Mouse (Mus musculus) adrenal gland, postnatal 4 days (tissue): Measurements from ENCODE around the gene Erbb2. TPM values are rescaled to one million over a fixed set of nuclear protein-coding genes. Genes with fewer than 3 reads are reported as not detected.

Experiments
- DNase-seq, 2 experiments: peaks; one replicate each; pipeline ENCODE4 v3.0.0; 2021 to 2022; ENCODE audit warnings: low spot score in 2 of 2, mixed read lengths in 2 of 2
- total RNA-seq, 2 experiments: library from RNA; stranded (reverse); gene quantifications; 2 replicates each; pipeline ENCODE4 v1.2.3; 2021

Erbb2 gene
- total RNA-seq, 2 experiments from 2014 or later = 10.8 to 19.4 TPM

GRCm38 (mm10) chr11:98455484-98455883 lies 43.2 kb downstream of the Erbb2 start:
- DNase-seq = no peak

DNA sequence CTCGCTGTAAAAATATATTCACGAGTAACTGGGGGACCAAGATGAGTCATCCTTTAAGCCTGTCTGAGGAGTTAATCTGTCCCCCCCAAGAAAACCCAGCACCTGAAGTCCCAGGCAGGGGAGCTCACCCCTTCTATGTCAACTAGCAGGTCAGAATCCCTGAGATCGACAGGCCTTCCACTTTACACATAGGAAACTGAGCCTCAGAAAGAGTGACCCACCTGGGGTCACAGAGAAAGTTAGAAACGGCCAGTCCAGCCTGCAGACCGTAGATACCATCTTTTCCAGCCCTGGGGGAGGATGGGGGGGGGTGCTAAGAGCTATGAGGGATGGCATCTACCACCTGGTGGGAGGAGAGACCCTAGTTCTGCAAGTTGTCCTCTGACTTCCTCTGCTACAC lies 44.3 kb downstream of the Erbb2 start:
- no peak for DNase-seq

GRCm38 (mm10) chr11:98456945-98457344 lies 44.7 kb downstream of the Erbb2 start:
- no peak for DNase-seq

GRCm38 (mm10) chr11:98457367-98458120 lies 45.3 kb downstream of the Erbb2 start:
- peak; percentile 65 to 74 for DNase-seq

DNA sequence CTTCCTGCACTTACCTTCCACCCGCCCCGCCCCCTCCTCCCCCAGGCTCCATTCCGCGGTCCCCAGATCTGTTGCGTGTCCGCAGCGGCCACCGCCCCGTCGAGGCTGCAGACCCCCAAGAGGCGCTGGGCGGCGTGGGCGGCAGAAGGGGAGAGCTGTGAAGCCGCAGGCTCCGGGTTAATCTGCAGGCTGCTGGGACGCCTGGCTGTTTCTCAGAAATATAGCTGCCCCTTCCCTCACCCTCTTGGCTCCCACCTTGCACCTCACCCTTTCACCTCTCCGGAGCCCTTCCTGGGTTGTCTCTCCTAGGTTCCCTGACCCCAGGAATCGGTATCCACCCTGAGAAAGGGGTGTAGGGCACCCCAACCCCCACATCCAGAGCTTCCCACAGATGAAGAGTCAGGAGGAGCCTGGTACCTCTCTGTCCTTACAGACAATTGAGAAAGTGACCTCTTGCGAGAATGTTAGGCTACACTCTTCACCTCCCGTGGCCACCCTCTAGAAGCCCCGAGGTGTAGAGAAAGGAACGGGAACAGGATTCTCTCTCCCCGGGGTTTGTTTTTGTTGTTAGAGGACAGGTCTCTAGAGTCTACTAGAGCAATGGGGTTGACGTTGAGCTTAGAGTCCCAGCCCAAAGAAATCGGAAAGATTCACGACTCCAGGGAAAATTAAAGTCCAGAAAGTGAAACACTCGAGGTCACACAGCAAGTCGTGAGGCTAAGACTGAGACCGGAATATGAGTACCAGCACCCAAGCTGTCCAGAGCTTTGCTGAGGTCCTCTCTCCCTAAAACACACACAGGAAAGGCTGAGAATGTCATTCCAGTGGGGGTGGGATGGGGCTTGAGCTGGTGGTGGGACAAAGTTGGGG lies 46.1 kb downstream of the Erbb2 start:
- DNase-seq = no peak

- DNase-seq = no peak
Observed at GRCm38 (mm10) chr11:98459071-98459741, 46.9 kb downstream of the Erbb2 start.

DNA sequence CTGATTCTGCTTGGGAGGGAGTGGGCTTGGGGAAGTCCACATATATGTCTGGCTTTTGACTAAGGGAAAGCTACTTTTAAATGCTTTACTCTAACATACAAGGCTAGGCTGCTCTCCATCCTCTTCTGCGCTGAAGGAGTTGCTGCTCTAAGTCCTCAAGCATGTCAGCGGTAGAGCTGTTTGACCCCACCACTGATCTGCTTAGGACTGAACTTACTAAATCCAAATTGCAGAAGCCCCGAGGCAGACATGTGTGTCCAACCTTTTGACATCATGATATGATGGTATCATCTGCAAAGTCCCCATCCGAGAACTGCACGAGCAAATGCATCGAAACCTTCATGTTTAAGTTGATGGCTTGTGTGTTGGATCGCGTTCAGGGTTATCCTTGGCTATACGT lies 47.6 kb downstream of the Erbb2 start:
- no peak for DNase-seq

GRCm38 (mm10) chr11:98461109-98461720 lies 48.9 kb downstream of the Erbb2 start:
- no peak for DNase-seq

DNA sequence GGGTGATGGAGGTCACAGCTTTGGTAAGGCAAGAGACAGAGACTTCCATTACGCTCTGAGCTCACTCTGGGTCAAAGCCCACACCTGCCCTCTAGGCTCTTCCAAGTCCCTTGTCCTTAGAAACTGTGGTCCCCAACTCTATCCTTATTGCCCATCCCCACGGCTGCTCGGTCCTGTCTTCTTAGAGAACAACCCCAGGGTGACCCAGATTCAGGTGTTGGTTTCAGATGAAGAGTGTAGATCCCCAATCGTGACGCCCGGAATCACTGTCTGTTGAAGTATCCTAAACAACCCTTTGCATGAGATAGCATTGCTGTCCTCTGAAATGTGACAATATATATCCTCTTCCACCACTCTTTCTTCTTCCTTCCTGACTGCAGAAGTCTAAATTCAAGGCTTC lies 50.0 kb downstream of the Erbb2 start:
- DNase-seq = no peak

DNA sequence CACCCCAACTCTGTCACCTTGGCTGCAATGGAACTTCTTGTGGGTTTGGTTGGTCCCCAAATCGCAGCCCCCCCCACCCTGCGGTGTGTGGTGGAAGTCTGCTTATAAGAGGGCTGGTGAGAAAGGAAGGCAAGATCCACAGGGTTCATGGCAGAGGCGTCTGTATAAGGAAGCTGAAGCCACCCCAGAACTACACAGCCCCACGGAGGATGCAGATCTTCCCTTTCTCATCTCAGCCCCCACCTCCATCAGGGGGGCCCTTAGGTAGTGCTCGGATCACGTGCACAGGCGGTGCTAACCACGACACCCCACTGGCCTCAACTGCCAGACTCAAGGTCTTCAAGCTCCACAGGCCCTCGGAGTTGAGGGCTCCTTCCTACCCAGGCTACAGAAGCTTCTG lies 51.6 kb downstream of the Erbb2 start:
- DNase-seq = no peak

GRCm38 (mm10) chr11:98464516-98464915 lies 52.2 kb downstream of the Erbb2 start:
- no peak for DNase-seq

DNA sequence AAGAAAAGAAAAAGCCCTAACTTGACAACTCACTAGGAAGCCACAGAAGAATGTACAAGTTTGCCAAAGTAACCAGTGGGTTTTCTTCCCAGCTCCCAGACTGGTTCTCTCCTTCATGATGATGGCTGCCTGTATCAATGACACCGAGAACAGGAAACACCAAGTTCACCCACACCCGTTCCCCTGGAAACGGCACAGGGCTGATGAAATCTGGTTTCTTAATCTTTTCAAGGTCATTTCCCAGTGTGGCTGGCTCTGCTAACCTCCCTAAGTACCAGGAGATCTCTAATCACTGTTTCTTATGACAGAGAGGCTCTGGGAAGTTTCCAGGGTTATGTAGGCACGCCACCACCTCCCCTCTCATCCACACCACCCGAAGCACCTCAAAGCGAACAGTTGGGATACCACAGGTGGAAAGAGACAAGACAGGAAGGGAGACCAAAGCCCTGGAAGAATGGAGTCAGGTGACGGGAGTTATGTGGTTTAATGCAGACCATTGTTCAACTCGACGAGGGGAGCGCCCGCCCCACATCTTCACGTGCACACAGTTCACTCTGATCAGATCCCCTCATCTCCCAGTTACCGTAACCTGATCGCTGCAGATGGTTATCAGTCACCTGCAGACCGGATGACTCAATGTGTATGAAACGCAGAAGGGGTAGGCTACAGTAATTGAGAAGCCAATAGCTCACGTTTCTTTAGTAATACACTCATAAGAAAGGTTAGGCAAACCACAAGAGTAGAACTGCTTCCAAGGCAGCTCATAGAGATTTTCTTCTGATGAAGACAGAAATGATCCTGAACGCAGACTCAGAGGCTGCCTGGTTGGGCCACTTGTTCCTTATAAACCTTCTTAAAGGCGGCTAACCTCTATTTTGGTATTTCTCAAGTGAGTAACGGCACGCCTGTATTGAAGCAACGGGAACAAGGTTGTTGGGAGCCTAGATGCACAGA lies 57.8 kb downstream of the Erbb2 start:
- no peak for DNase-seq

DNA sequence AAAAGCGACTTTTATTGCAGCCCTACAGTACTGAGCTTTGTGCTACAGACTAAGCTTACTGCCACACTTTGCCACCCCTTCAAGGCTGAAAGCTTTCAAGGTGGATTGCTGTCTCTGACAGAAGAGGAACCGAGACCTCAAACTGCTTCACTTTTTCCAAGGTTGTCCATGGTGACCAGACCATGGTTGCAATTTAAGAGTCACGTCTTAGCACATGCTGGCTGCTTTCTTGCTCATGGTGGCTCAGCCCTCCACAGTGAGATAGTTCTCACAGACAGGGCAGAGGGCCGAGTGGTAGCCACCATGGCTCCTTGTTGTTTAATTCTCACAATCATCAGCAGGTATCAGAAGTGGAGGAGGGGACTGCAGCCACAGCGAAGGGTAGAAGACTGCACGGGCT lies 58.5 kb downstream of the Erbb2 start:
- DNase-seq = no peak

GRCm38 (mm10) chr11:98472696-98473095 lies 60.4 kb downstream of the Erbb2 start:
- DNase-seq = no peak

DNA sequence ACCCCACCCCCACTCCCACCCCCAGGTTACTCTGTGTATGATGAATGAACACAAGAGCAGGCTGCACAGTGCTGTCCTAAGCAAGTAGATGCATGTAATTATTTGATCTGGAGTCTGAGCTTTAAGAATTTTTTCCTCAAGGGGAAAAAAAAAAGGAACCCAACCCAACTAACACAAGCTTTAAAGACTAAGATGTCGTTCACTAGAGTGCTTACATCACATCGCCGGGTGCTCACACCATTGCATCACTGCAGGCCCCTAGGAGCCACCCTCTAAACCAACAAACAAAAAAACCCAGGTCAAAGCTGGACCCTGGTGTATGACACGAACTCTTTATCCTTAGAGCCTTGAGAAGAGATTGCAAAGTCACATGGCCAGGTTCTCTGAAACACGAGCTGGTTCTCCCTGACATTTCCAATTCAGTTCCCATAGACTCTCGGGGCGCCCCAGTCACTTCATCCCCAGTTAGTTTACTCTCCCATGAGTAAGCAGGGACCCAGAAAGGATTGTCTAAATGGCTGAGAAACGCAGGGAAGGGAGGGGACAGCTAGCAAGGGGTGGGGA lies 61.7 kb downstream of the Erbb2 start:
- no peak for DNase-seq

DNA sequence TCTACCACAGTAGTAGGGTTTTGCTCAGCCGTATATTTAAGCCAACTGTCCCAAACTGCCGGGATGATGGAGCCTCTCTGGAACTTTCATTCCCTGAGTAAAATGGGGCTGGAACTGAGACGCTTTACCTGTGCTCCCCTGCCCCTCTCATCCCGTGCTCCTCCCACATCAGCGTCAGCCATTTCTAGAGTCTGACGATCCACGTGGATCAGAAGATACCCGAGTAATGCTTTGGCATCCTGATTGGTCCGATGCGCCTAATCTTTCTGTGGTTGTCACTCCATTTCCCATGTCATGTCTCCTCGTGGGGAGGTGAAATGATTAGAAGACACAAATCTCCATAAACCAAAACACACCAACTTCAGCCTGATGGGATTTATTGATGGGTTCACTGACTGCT lies 62.7 kb downstream of the Erbb2 start:
- no peak for DNase-seq

GRCm38 (mm10) chr11:98475630-98476433 lies 63.6 kb downstream of the Erbb2 start:
- DNase-seq = no peak

DNA sequence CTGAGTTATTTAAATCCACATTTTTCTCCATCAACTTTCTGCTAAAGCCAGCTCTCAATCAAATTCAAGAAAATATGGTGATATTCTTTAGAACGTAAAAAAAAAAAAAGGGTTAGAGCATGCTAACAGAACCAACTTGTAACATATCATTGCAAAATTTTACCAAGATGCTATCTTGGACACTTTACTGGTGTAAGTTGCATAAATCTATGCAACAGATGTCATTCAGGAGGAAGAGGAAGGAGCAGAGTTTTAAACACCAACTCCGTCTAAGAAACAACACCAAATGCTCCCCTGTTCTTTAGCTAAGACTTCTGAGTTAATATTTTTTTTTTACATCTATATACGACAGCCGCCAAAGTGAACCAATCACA lies 64.2 kb downstream of the Erbb2 start:
- no peak for DNase-seq

DNA sequence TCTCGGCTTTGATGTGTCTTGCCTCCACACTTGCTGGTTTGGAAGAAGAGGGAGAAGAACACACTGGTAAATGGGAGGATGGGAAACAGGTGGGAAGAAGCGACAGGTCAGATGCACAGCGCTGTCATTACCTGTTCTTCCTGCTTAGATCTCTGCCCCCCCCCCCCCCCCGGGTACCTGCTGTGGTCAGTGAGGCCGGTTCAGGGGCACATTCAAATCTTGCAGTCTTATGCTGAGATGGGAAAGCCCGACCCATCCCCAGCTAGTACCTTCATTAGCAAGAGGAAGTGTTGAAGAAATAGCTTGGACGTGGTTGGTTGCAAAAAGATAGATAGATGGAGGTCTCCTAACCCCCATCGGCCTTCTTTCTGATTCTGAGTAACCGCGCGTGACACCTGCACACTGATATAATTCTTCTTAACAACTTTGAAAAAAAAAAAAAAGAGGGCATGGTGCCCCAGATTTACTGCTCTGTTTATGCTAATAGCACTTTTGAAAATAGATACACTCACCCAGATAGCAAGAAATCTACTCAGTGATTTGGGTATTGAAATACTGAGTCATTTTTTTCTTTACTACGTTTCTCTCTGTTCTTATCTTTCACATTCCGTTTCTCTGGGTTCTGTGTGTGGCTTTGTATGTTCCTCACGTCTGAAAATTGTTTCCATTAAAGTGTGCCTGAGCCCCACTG lies 64.9 kb downstream of the Erbb2 start:
- DNase-seq = no peak
